Mouse (Mus musculus): ENCODE measurements at regions not wholly inside any gene's neighbourhood (a gene's known extent, or its start where the extent isn't known, plus 50 kb on each side); places are given as distances from the start of the nearest gene placed in this dataset.
"Not testable (repeated sequence)": the region's sequence is repeated elsewhere in the genome, so short reads cannot be mapped to it uniquely, and the experiment has no call there.

GRCm38 (mm10) chr5:148751980-148752379, 177.1 kb downstream of the Katnal1 start:
- no peak overlapping the region for H3K27ac ChIP-seq (replicated peaks)
- no peak for ATAC-seq (ENCODE audit: low read depth)
- whole genome bisulfite sequencing = 88% methylated on average over 13 of the region's 13 CpGs
- no peaks in the 10 kb centered on the region for H3K4me1 ChIP-seq (replicated peaks)
- H3K36me3 ChIP-seq = no peaks in the 10 kb centered on the region
- no peak overlapping the region for H3K9ac ChIP-seq
- H3K27me3 ChIP-seq = no peaks in the 10 kb centered on the region
- H3K4me3 ChIP-seq = no peak overlapping the region
- H3K9me3 ChIP-seq = no peaks in the 10 kb centered on the region
- no peak overlapping the region for H3K4me2 ChIP-seq

GRCm38 (mm10) chr5:148750002-148750734, 179.0 kb downstream of the Katnal1 start:
- no peaks in the 10 kb centered on the region for H3K27me3 ChIP-seq
- H3K27ac ChIP-seq (replicated peaks) = no peak overlapping the region
- 88% methylated on average over 16 of the region's 16 CpGs for WGBS
- H3K4me2 ChIP-seq = no peak overlapping the region
- ATAC-seq (ENCODE audit: low read depth) = no peak
- no peak overlapping the region for H3K4me3 ChIP-seq
- H3K9ac ChIP-seq = no peak overlapping the region
- H3K9me3 ChIP-seq = 0 out of 2 replicates have a peak, but pooled peaks cover 4% of the 10 kb centered on the region
- no peaks in the 10 kb centered on the region for H3K36me3 ChIP-seq
- no peaks in the 10 kb centered on the region for H3K4me1 ChIP-seq (replicated peaks)

- no peak overlapping the region for H3K4me2 ChIP-seq
- H3K4me3 ChIP-seq = no peak overlapping the region
- H3K27ac ChIP-seq (replicated peaks) = no peak overlapping the region
- no peaks in the 10 kb centered on the region for H3K36me3 ChIP-seq
- no peaks in the 10 kb centered on the region for H3K27me3 ChIP-seq
- WGBS = 88% methylated on average over 21 of the region's 21 CpGs
- H3K4me1 ChIP-seq (replicated peaks) = no peaks in the 10 kb centered on the region
- H3K9ac ChIP-seq = no peak overlapping the region
- 0 out of 2 replicates have a peak, but pooled peaks cover 4% of the 10 kb centered on the region for H3K9me3 ChIP-seq
- ATAC-seq (ENCODE audit: low read depth) = no peak
These were observed 181.0 kb downstream of the Katnal1 start for GRCm38 (mm10) chr5:148747972-148748764.

GRCm38 (mm10) chr5:148747549-148747948, 181.6 kb downstream of the Katnal1 start:
- H3K9me3 ChIP-seq = 0 out of 2 replicates have a peak, but pooled peaks cover 4% of the 10 kb centered on the region
- no peak overlapping the region for H3K4me3 ChIP-seq
- ATAC-seq (ENCODE audit: low read depth) = no peak

DNA sequence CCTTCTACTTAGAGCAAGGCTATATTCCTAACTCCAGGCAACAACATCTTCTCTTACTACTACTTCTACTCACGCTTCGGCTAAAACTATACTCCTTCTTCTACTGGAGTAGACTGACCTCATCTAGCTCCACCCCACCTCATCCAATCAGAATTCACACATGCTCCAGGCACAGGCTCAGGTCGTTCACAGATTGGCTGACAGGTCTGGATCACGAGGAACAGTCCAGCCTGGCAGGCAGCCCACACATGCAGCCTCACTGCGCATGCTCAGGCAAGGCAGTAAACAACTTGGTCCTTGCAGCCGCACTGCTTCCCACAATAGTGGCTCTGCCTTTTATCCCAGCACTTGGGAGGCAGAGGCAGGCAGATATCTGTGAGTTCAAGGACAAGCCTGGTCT, 182.4 kb downstream of the Katnal1 start:
- WGBS = 75% methylated on average over 6 of the region's 6 CpGs
- not testable (repeated sequence) for ATAC-seq (ENCODE audit: low read depth); H3K27me3 ChIP-seq

More at GRCm38 (mm10) chr5:148747549-148747948, 181.6 kb downstream of the Katnal1 start:
- H3K36me3 ChIP-seq = no peaks in the 10 kb centered on the region
- 86% methylated on average over 3 of the region's 3 CpGs for WGBS
- H3K4me1 ChIP-seq (replicated peaks) = no peaks in the 10 kb centered on the region
- H3K4me2 ChIP-seq = no peak overlapping the region
- H3K27me3 ChIP-seq = no peaks in the 10 kb centered on the region
- no peak overlapping the region for H3K27ac ChIP-seq (replicated peaks)
- H3K9ac ChIP-seq = no peak overlapping the region

GRCm38 (mm10) chr5:148744676-148745391, 184.3 kb downstream of the Katnal1 start:
- WGBS = 74% methylated on average over 7 of the region's 7 CpGs
- Histone ChIP-seq H3K9ac (no peak overlapping the region), H3K27me3 (no peaks in the 10 kb centered on the region), H3K36me3 (no peaks in the 10 kb centered on the region), H3K27ac (replicated peaks) (no peak overlapping the region), H3K4me2 (no peak overlapping the region), H3K4me1 (replicated peaks) (peaks cover 9% of the 10 kb centered on the region; the same call in 1 of the 2 replicates), H3K9me3 (0 out of 2 replicates have a peak, but pooled peaks cover 4% of the 10 kb centered on the region), H3K4me3 (no peak overlapping the region)
- no peak for ATAC-seq (ENCODE audit: low read depth)

More for the DNA sequence above, 182.4 kb downstream of the Katnal1 start:
- not testable (repeated sequence) for H3K9me3 ChIP-seq; H3K4me1 ChIP-seq (replicated peaks); H3K4me3 ChIP-seq; H3K27ac ChIP-seq (replicated peaks); H3K4me2 ChIP-seq; H3K36me3 ChIP-seq; H3K9ac ChIP-seq

GRCm38 (mm10) chr5:148742158-148742835, 186.8 kb downstream of the Katnal1 start:
- Histone ChIP-seq H3K36me3 (no peaks in the 10 kb centered on the region), H3K27me3 (no peaks in the 10 kb centered on the region), H3K4me2 (no peak overlapping the region), H3K27ac (replicated peaks) (no peak overlapping the region), H3K4me3 (no peak overlapping the region), H3K4me1 (replicated peaks) (peaks cover 9% of the 10 kb centered on the region; the same call in 1 of the 2 replicates), H3K9ac (no peak overlapping the region), H3K9me3 (0 out of 2 replicates have a peak, but pooled peaks cover 4% of the 10 kb centered on the region)
- ATAC-seq (ENCODE audit: low read depth) = no peak
- WGBS = 89% methylated on average over 8 of the region's 8 CpGs

DNA sequence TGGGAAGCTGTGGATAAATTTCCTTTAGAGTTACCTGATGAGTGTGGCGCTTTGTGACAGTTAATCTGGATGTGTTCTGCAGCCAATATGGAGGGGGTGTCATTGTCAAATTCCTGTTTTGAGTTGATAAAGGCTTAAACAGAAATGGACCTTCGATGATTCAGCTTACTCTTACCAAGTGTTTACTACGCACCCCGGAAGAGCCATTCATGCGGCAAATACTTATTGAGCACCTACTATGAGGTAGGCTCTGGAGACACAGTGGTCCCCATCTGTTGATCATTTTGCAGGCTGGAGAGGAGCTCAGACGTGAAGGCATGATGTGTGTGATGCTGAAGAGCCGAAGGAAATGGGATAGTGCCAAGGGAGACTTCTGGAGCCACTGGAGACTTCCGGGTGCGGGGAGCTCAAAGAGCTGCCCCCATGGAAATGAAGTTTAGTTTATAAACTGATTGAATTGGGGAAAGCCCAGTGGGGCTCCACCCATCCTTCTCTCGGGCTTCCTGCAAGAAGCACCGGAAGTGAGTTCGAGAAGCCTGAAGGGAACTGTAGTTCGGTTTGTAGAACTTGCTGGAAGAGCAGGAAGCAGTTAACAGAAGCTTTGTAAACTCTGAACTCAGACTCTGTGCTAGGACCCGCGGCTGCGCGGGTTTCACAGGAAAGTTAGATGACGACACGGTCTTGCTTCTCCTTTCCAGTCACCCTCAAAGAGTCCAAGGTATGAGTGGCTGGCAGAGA, 187.7 kb downstream of the Katnal1 start:
- ATAC-seq (ENCODE audit: low read depth) = no peak
- Histone ChIP-seq H3K4me1 (replicated peaks) (peaks cover 9% of the 10 kb centered on the region; the same call in 1 of the 2 replicates), H3K27ac (replicated peaks) (no peak overlapping the region), H3K36me3 (no peaks in the 10 kb centered on the region), H3K4me2 (no peak overlapping the region), H3K9me3 (0 out of 2 replicates have a peak, but pooled peaks cover 4% of the 10 kb centered on the region), H3K9ac (no peak overlapping the region), H3K27me3 (no peaks in the 10 kb centered on the region), H3K4me3 (no peak overlapping the region)
- 90% methylated on average over 19 of the region's 19 CpGs for WGBS

GRCm38 (mm10) chr5:148740366-148741266, 188.0 kb upstream of the Ubl3 start:
- no peak overlapping the region for H3K4me3 ChIP-seq
- no peaks in the 10 kb centered on the region for H3K36me3 ChIP-seq
- no peak overlapping the region for H3K27ac ChIP-seq (replicated peaks)
- no peaks in the 10 kb centered on the region for H3K27me3 ChIP-seq
- WGBS = 65% methylated on average over 15 of the region's 15 CpGs
- no peak overlapping the region for H3K4me2 ChIP-seq
- ATAC-seq (ENCODE audit: low read depth) = no peak
- no peak overlapping the region for H3K9ac ChIP-seq
- H3K9me3 ChIP-seq = 0 out of 2 replicates have a peak, but pooled peaks cover 2% of the 10 kb centered on the region
- H3K4me1 ChIP-seq (replicated peaks) = peaks cover 9% of the 10 kb centered on the region; the same call in 1 of the 2 replicates

GRCm38 (mm10) chr5:148739672-148740071, 187.1 kb upstream of the Ubl3 start:
- no peak overlapping the region for H3K9ac ChIP-seq
- H3K4me2 ChIP-seq = no peak overlapping the region
- H3K27ac ChIP-seq (replicated peaks) = no peak overlapping the region
- H3K36me3 ChIP-seq = no peaks in the 10 kb centered on the region
- 91% methylated on average over 2 of the region's 2 CpGs for WGBS
- H3K4me3 ChIP-seq = no peak overlapping the region
- H3K9me3 ChIP-seq = no peaks in the 10 kb centered on the region
- no peak for ATAC-seq (ENCODE audit: low read depth)
- no peaks in the 10 kb centered on the region for H3K27me3 ChIP-seq
- peaks cover 9% of the 10 kb centered on the region; the same call in 1 of the 2 replicates for H3K4me1 ChIP-seq (replicated peaks)

Data from neural tube, embryonic 13.5 days (tissue).